Mouse (Mus musculus) hindbrain, embryonic 13.5 days (tissue): ENCODE data around the gene Cacng3. TPM values are rescaled to one million over a fixed set of nuclear protein-coding genes. Genes with fewer than 3 reads are reported as not detected.

Experiments
- ATAC-seq: fragments of 200-750 bp; cut with Nextera tagmentation; 2 replicates; pipeline ENCODE4 v1.8.0; 2017; ENCODE audit warnings: moderate TSS enrichment; ENCODE audit not compliant: low FRiP score
- H3K27ac ChIP-seq: fragments of 300-500 bp; sonication (generic); 2 replicates; pipeline ENCODE4 v1.5.1; 2015; ENCODE audit warnings: inconsistent platforms, mild to moderate bottlenecking, moderate library complexity
- H3K27me3 ChIP-seq: fragments of 300-500 bp; sonication (generic); 2 replicates; pipeline ENCODE4 v1.6.1; 2015; ENCODE audit warnings: mild to moderate bottlenecking, inconsistent platforms
- H3K36me3 ChIP-seq: fragments of 300-500 bp; sonication (generic); 2 replicates; pipeline ENCODE4 v1.6.1; 2015; ENCODE audit warnings: mild to moderate bottlenecking, inconsistent platforms
- H3K4me1 ChIP-seq: fragments of 300-500 bp; sonication (generic); replicated peaks from 2 replicates; pipeline ENCODE4 v1.6.1; 2015; ENCODE audit warnings: inconsistent platforms
- H3K4me2 ChIP-seq: fragments of 300-500 bp; sonication (generic); 2 replicates; pipeline ENCODE4 v1.6.1; 2015; ENCODE audit warnings: inconsistent platforms, mild to moderate bottlenecking, moderate library complexity
- H3K4me3 ChIP-seq: fragments of 300-500 bp; sonication (generic); 2 replicates; pipeline ENCODE4 v1.5.1; 2015; ENCODE audit warnings: mild to moderate bottlenecking, inconsistent platforms
- H3K9ac ChIP-seq: fragments of 300-500 bp; sonication (generic); 2 replicates; pipeline ENCODE4 v1.6.1; 2015; ENCODE audit warnings: mild to moderate bottlenecking, inconsistent platforms
- H3K9me3 ChIP-seq: fragments of 300-500 bp; sonication (generic); 2 replicates; pipeline ENCODE4 v1.6.1; 2016; ENCODE audit warnings: inconsistent platforms
- WGBS: fragments of 180-500 bp; shearing (Covaris S2); methylation state at CpG from one replicate; pipeline ENCODE4 v1.1.7; 2015; 5-methylcytosine and 5-hydroxymethylcytosine counted together
- polyA plus RNA-seq: library from polyadenylated mRNA; unstranded; fragments of >200 nt; fragmentation: Nextera tagmentation; extraction: Ambion mirVana; gene quantifications from 2 replicates; pipeline ENCODE4 v1.2.1, GENCODE M21; 2015

The Cacng3 gene
- polyA plus RNA-seq, 1 experiment from 2014 or later: 9.2 TPM

DNA sequence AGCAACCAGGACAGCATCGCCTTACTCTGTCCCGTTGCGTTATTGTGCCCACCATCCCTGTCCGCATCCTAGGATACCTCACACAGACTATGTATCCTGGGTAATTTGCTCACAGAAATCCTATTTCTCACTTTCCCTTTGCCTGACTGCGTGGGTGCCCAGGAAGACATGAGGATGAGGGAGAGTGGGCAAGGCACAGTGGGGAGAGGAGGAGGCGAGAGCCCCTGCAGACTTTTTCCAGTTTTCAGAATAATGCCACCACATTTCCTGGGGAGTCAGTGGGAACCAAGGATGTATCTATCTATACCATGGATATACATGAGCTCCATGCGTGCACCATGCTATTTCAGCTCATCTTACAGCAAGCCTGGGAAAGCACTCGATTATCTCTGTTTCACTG, 57.9 kb downstream of the Cacng3 start:
- peaks cover 5% of the 10 kb centered on the region for H3K4me1 ChIP-seq
- no peak overlapping the region for H3K27ac ChIP-seq
- no peak for ATAC-seq
- no peaks in the 10 kb centered on the region for H3K9me3 ChIP-seq
- no peak overlapping the region for H3K9ac ChIP-seq
- H3K36me3 ChIP-seq: no peaks in the 10 kb centered on the region
- no peaks in the 10 kb centered on the region for H3K27me3 ChIP-seq
- H3K4me3 ChIP-seq: no peak overlapping the region
- 96% methylated on average over 8 of the region's 8 CpGs for WGBS
- H3K4me2 ChIP-seq: no peak overlapping the region

DNA sequence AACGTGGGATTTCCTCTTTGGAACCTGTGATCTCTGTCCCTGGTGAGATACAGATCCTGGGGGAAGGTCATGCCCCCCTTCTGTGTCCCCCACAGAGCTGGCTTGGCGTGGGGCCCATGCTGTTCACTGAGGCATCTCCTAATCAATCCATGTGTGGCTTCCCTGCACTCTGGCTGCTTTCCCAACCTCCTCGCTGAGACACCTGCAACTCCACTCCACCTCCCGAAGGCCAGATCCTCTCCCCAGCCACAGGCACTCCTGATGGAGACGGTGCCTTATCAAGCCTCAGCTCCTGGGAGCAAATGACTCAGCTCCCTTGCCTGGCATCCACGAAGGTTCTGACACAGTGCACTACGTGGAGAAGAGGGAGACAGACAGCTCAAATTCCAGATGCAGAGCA, 58.6 kb downstream of the Cacng3 start:
- no peaks in the 10 kb centered on the region for H3K27me3 ChIP-seq
- H3K36me3 ChIP-seq: no peaks in the 10 kb centered on the region
- H3K27ac ChIP-seq: no peak overlapping the region
- H3K9ac ChIP-seq: no peak overlapping the region
- ATAC-seq: no peak
- H3K4me2 ChIP-seq: no peak overlapping the region
- H3K9me3 ChIP-seq: no peaks in the 10 kb centered on the region
- H3K4me3 ChIP-seq: no peak overlapping the region
- H3K4me1 ChIP-seq: peaks cover 5% of the 10 kb centered on the region
- WGBS: 46% methylated on average over 7 of the region's 7 CpGs

DNA sequence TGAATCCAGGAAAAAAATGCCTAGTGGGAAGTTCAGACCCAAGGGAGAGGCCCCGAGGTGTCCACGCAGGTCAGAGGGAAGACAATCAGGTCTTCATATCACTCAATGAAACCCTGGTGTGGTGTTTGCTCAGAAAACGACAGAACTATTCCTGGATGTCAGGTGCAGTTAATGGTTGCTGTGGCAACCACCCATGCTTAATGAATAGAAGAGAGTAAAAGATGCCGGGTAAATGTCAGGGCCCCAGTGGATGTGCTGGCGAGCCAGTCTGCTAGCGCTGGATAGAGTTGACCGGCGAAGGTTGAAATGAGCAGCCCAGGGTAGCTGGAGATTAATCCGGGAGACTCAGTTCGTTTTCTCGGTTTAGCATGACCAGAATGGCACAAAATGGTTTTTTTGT, 65.0 kb downstream of the Cacng3 start:
- H3K4me2 ChIP-seq: no peak overlapping the region
- no peak overlapping the region for H3K9ac ChIP-seq
- H3K27ac ChIP-seq: peak overlapping the region; percentile 13
- no peak overlapping the region for H3K4me3 ChIP-seq
- H3K4me1 ChIP-seq: peaks cover 12% of the 10 kb centered on the region
- no peaks in the 10 kb centered on the region for H3K9me3 ChIP-seq
- WGBS: 40% methylated on average over 11 of the region's 11 CpGs
- ATAC-seq: no peak
- H3K36me3 ChIP-seq: no peaks in the 10 kb centered on the region
- no peaks in the 10 kb centered on the region for H3K27me3 ChIP-seq

DNA sequence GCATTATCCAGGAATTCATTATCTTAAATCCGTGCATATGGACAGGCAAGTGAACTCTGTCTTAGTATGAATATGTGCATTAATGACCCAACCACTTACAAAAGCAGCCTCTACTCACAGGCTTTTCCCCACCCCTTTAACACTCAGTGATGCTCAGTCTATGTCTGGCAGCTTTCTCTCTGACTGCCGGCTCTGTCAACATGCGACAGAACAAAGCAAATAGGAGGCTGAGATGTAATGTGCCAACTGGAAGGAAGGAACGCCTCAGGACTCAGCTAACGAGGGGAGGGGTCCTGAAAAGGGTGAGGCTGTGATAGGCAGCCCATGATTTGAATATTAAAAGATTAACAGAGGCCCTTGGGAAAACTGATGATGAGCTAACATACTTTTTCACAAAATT, 68.2 kb downstream of the Cacng3 start:
- Histone ChIP-seq H3K9ac (no peak overlapping the region), H3K4me2 (no peak overlapping the region), H3K27ac (no peak overlapping the region), H3K36me3 (no peaks in the 10 kb centered on the region), H3K4me1 (peaks cover 12% of the 10 kb centered on the region), H3K27me3 (no peaks in the 10 kb centered on the region), H3K9me3 (no peaks in the 10 kb centered on the region), H3K4me3 (no peak overlapping the region)
- ATAC-seq: 0 out of 2 replicates have a peak, but pooled peaks have one; percentile 28
- WGBS: 35% methylated on average over 5 of the region's 5 CpGs

DNA sequence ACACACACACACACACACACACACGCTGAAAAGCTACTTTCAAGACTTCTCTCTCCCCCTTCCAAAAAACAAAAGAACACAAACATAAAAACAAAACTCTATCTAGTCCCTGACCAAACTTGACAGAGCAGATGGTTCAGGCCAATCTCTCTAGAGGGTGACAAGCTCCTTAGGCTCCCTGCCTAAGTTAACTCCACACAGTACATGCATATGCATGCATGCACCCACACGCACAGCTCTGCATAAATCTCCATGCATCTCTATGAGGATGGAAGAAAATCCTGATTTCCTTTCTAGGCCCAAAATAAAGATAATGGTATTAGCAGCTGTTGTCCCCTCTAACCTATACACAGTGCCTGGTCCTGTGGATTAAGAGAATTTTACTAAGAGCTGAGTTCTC, 70.4 kb downstream of the Cacng3 start:
- ATAC-seq: no peak
- Histone ChIP-seq H3K4me1 (no peaks in the 10 kb centered on the region), H3K27me3 (no peaks in the 10 kb centered on the region), H3K4me2 (no peak overlapping the region), H3K9ac (no peak overlapping the region), H3K9me3 (no peaks in the 10 kb centered on the region), H3K4me3 (no peak overlapping the region), H3K36me3 (no peaks in the 10 kb centered on the region), H3K27ac (no peak overlapping the region)
- WGBS: 85% methylated on average over 2 of the region's 2 CpGs

DNA sequence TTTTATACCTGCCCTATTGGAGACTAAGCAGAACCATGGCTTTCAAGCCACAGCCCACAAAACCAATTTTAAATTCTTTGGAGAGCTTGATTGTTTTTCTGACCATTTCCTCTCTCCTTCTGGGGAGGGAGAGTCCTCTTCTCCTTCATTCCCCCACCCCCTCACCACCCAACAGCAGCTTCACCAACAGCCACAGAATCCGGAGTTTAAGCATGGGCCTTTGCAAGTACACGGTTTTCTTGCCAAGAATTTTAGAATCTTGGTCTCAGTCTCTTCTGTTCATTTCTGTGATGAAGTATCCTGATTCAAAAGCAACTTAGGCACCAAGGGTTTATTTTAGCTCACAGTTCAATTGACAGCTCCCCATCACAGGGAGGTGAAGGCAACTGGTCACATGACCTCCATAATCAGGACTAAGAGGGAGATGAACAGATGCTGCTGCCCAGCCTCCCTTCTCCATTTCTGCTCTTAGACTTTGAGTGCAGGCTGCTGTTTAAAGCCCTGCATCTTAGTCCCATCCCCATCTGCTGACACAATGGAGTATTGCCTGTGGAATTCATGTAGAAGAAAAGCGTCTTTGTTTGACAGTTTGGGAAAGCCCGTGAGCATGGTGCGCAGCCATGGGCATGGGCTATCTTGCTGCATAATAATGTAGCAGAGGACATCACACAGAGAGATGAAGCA, 85.8 kb downstream of the Cacng3 start:
- H3K27me3 ChIP-seq: no peaks in the 10 kb centered on the region
- H3K4me2 ChIP-seq: no peak overlapping the region
- no peaks in the 10 kb centered on the region for H3K36me3 ChIP-seq
- no peak overlapping the region for H3K27ac ChIP-seq
- H3K9me3 ChIP-seq: no peaks in the 10 kb centered on the region
- H3K4me1 ChIP-seq: peaks cover 14% of the 10 kb centered on the region; the same call in 1 of the 2 replicates
- ATAC-seq: no peak
- H3K9ac ChIP-seq: no peak overlapping the region
- WGBS: 68% methylated on average over 5 of the region's 5 CpGs
- no peak overlapping the region for H3K4me3 ChIP-seq

DNA sequence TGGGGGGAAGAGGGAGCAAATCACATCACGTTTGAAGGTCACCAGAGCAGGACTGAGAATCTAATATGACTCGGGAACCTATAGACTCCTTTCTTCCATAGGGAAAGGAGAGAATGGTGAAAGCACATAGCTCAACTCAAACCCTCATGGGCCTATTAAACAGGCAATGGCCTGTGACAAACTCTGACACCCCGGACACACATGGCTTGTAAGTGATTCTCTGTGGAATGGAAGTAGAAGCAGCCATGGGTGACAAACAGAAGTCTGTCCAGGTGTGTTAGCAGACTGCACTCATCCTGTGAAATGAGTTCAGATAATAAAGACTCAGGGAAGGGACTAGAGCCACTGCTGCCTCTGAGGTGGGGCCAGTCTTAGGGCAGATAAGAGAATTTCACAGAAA, 88.4 kb downstream of the Cacng3 start:
- Histone ChIP-seq H3K4me2 (no peak overlapping the region), H3K4me3 (no peak overlapping the region), H3K9ac (no peak overlapping the region), H3K36me3 (no peaks in the 10 kb centered on the region), H3K9me3 (peaks cover 8% of the 10 kb centered on the region; the same call in 1 of the 2 replicates), H3K4me1 (peaks cover 8% of the 10 kb centered on the region; the same call in 1 of the 2 replicates), H3K27ac (no peak overlapping the region), H3K27me3 (no peaks in the 10 kb centered on the region)
- WGBS: 67% methylated on average over 3 of the region's 3 CpGs
- ATAC-seq: no peak

DNA sequence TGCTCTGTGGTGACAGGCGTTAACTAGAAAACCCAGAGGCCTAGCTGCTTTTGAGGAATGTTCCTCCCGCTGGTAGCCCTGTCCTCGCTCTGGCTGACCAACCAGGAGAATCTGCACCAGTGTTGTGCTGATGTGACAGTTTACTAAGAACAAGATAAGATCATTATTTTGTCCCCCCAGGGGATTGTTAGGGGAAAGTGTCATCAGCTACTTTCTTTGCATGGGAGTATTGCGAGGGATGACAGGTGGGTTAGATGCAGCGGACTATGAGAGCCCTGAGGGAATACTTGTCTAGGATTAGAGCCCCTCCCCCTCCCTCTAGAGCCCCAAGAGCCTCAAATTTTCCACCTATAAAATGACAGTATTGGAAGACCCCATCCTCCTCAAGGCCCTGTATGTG, 94.2 kb downstream of the Cacng3 start:
- Histone ChIP-seq H3K4me2 (no peak overlapping the region), H3K27ac (no peak overlapping the region), H3K4me3 (no peak overlapping the region), H3K9me3 (peaks cover 8% of the 10 kb centered on the region; the same call in 1 of the 2 replicates), H3K9ac (no peak overlapping the region), H3K27me3 (no peaks in the 10 kb centered on the region), H3K36me3 (no peaks in the 10 kb centered on the region), H3K4me1 (peaks cover 8% of the 10 kb centered on the region; the same call in 1 of the 2 replicates)
- 75% methylated on average over 5 of the region's 5 CpGs for WGBS
- no peak for ATAC-seq

DNA sequence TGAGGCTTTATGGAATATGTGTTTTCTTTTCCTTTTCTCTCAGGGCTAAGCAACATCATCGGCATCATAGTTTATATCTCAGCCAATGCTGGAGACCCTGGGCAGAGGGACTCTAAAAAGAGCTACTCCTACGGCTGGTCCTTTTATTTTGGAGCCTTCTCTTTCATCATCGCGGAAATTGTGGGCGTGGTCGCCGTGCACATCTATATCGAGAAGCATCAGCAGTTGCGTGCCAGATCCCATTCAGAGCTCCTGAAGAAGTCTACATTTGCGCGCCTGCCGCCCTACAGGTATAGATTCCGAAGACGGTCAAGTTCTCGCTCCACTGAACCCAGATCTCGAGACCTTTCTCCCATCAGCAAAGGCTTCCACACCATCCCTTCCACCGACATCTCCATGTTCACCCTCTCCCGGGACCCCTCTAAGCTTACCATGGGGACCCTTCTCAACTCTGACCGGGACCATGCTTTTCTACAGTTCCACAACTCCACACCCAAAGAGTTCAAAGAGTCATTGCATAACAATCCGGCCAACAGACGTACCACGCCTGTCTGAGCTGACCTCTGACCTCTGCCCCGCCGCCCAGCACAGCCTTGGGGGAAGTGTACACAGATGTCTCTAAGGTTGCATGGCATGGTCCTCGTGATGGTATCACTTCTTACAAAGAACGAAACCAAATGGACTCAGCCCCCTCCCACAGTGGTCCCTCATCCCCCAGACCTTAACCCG, 98.2 kb downstream of the Cacng3 start:
- 87% methylated on average over 27 of the region's 27 CpGs for WGBS
- no peak overlapping the region for H3K9ac ChIP-seq

DNA sequence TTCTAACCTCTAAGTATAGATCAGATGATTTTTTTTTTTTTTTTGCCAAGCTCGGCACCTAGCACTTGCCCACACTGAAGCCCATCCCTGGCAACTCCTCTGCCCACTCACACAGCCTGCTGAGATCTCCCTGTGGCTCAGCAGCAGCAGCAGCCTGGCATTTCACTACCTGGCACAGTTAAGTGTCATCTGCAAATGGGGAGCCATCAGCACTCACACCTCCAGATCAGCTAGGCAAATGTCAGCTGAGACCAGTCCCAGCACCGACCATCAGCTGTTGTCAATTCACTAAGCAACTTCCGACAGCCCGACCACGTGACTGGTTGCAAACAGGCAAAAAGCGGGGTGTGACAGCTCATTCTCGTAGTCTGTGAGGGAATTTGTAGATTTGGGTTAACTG, 109.3 kb downstream of the Cacng3 start:
- WGBS: 78% methylated on average over 7 of the region's 7 CpGs
- Histone ChIP-seq H3K4me3 (no peak overlapping the region), H3K27ac (no peak overlapping the region), H3K4me2 (no peak overlapping the region), H3K9me3 (no peaks in the 10 kb centered on the region), H3K4me1 (no peaks in the 10 kb centered on the region), H3K27me3 (no peaks in the 10 kb centered on the region), H3K9ac (no peak overlapping the region), H3K36me3 (no peaks in the 10 kb centered on the region)
- ATAC-seq: no peak

More for the DNA sequence above, 98.2 kb downstream of the Cacng3 start:
- Histone ChIP-seq H3K36me3 (no peaks in the 10 kb centered on the region), H3K4me1 (no peaks in the 10 kb centered on the region), H3K27ac (no peak overlapping the region), H3K9me3 (no peaks in the 10 kb centered on the region), H3K27me3 (no peaks in the 10 kb centered on the region), H3K4me3 (no peak overlapping the region), H3K4me2 (no peak overlapping the region)
- no peak for ATAC-seq

DNA sequence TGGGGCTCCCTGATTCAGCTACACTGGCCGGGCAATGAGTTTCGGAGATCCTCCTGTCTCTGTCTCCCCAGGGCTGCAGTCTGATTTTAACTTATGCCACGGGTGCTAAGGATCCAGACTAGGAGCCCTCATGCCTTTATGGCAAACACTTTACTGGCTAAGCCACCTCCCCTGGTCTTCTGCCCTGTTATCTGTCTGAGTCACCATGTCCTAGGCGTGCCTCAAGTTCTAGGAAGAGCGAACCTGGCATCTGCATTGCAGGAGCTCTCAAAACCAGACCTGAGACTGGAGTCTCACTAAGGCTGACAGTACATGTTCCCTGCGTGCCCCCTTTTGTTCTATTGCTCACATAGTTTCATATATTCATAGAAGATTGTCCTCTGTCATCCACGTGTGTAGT, 119.6 kb downstream of the Cacng3 start:
- H3K36me3 ChIP-seq: no peaks in the 10 kb centered on the region
- no peak overlapping the region for H3K9ac ChIP-seq
- WGBS: 94% methylated on average over 7 of the region's 7 CpGs
- no peaks in the 10 kb centered on the region for H3K9me3 ChIP-seq
- no peak overlapping the region for H3K4me2 ChIP-seq
- no peak overlapping the region for H3K27ac ChIP-seq
- H3K4me3 ChIP-seq: no peak overlapping the region
- no peaks in the 10 kb centered on the region for H3K4me1 ChIP-seq
- H3K27me3 ChIP-seq: no peaks in the 10 kb centered on the region
- no peak for ATAC-seq

DNA sequence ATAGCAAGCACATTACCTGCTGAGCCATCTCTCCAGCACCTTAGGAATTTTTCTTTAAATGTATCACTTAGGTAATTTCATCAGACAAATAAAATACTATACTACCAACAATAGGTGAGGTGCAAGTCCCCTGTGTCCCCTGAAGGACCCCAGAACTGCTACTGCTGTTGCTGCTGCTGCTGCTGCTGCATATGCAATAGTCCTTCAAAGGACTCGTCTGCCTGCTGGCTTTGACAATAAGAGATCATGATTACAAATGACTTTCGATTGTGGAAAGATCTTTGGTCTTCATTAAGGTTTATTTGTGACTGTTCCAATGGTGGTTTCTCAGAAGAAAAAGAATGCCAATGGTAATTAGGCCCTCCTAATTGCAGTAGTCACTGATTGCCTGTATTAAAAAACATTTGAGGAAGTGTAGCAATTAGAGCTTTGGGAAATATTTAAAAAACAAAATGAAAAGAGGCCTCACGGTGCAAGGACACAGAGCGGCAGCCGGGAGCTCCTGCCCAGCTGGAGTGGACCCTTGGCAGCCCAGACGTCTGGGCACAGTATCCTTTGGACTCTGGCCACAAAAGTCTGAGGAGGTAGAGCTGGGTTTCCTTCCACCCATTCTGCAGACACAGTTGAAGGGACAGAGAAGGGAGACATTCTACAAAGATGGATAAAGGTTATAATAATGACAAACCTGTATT, 123.5 kb downstream of the Cacng3 start:
- no peaks in the 10 kb centered on the region for H3K9me3 ChIP-seq
- no peaks in the 10 kb centered on the region for H3K27me3 ChIP-seq
- ATAC-seq: no peak
- WGBS: 45% methylated on average over 6 of the region's 6 CpGs
- H3K4me3 ChIP-seq: no peak overlapping the region
- no peak overlapping the region for H3K9ac ChIP-seq
- H3K4me1 ChIP-seq: no peaks in the 10 kb centered on the region
- H3K4me2 ChIP-seq: no peak overlapping the region
- H3K36me3 ChIP-seq: no peaks in the 10 kb centered on the region
- H3K27ac ChIP-seq: no peak overlapping the region
